Comparison of ENCODE assay signal across 19 mouse cellular contexts in genomic region chr4:82148129-82149064, GRCm38 (mm10).
DNase-seq lines count a peak whose midpoint lies in the region; ATAC-seq and TF ChIP-seq lines count a peak whose summit lies in the region.
"Had no signal": no experiment of that assay in that cellular context is flagged by ENCODE, and none has a peak within 500 bp of the region (broad histone marks: within the 10 kb centered on the region; RNA-seq: fewer than 3 reads in every experiment).

No protein-coding gene starts in this region.

- intact Hi-C loops in heart, postnatal 14 days (cut with DNase I): no loop called here

- H3K4me3 ChIP-seq in heart, embryonic 14.5 days (ENCODE audit: control insufficient read depth in 1 of 2, insufficient read depth in 1 of 2, low read depth in 1 of 2, low read length in 2 of 2): no peak overlapping the region
- H3K4me3 ChIP-seq in lung, embryonic 14.5 days (ENCODE audit: low read depth, low read length): no peak overlapping the region
- no peak overlapping the region for H3K4me3 ChIP-seq in lung, adult 2 months (replicated peaks; ENCODE audit: extremely low read depth, low read depth, low read length)
- H3K4me3 ChIP-seq in embryonic facial prominence, embryonic 10.5 days: no peak overlapping the region
- H3K4me3 ChIP-seq in stomach, embryonic 16.5 days (replicated peaks; ENCODE audit: low read length): no peak overlapping the region
- H3K4me3 ChIP-seq: embryonic facial prominence, embryonic 13.5 days; forebrain, embryonic 13.5 days; gastrocnemius, adult 2 months; layer of hippocampus, adult 2 months; neural tube, embryonic 12.5 days had no signal

- peak overlapping the region; percentile 74 to 75 for H3K27ac ChIP-seq in heart, embryonic 14.5 days (replicated peaks in 1 of 2; ENCODE audit: control insufficient read depth in 1 of 2, insufficient read depth in 1 of 2, low read depth in 2 of 2, low read length in 2 of 2)
- 0 out of 2 replicates have a peak overlapping the region, but pooled peaks have one; percentile 7 for H3K27ac ChIP-seq in lung, embryonic 14.5 days (ENCODE audit: low read depth)
- H3K27ac ChIP-seq in embryonic facial prominence, embryonic 10.5 days (replicated peaks): peak overlapping the region; percentile 57
- H3K27ac ChIP-seq in stomach, embryonic 16.5 days (ENCODE audit: low read length): 0 out of 2 replicates have a peak overlapping the region, but pooled peaks have one; percentile 18
- H3K27ac ChIP-seq: embryonic facial prominence, embryonic 13.5 days; forebrain, embryonic 13.5 days; gastrocnemius, adult 2 months; layer of hippocampus, adult 2 months; macrophage; neural tube, embryonic 12.5 days had no signal

- no peaks in the 10 kb centered on the region for H3K27me3 ChIP-seq in heart, embryonic 14.5 days (ENCODE audit: control insufficient read depth, insufficient read depth, low read length)
- H3K27me3 ChIP-seq in lung, embryonic 14.5 days (ENCODE audit: insufficient read depth, low read length): no peaks in the 10 kb centered on the region
- no peaks in the 10 kb centered on the region for H3K27me3 ChIP-seq in embryonic facial prominence, embryonic 10.5 days (replicated peaks; ENCODE audit: low read depth, poor library complexity, severe bottlenecking)
- no peaks in the 10 kb centered on the region for H3K27me3 ChIP-seq in stomach, embryonic 16.5 days (ENCODE audit: control insufficient read depth, insufficient read depth, low read length)
- H3K27me3 ChIP-seq: embryonic facial prominence, embryonic 13.5 days; forebrain, embryonic 13.5 days; neural tube, embryonic 12.5 days had no signal

- no peak for TF ChIP-seq CTCF in lung, embryonic 14.5 days (IDR thresholded peaks at IDR 0.05; ENCODE audit: low read depth)
- TF ChIP-seq CTCF in lung, adult 2 months (IDR thresholded peaks at IDR 0.05; ENCODE audit: insufficient read depth, low read length): no peak

- 22% methylated on average over 6 of the region's 6 CpGs for WGBS in heart, embryonic 14.5 days
- 45% methylated on average over 6 of the region's 6 CpGs for WGBS in lung, embryonic 14.5 days
- WGBS in lung, adult 2 months: 69% methylated on average over 6 of the region's 6 CpGs
- WGBS in embryonic facial prominence, embryonic 10.5 days: 25% methylated on average over 6 of the region's 6 CpGs
- 44% methylated on average over 6 of the region's 6 CpGs for WGBS in stomach, embryonic 16.5 days

- no peak overlapping the region for H3K4me2 ChIP-seq in heart, embryonic 14.5 days (ENCODE audit: low read length)
- no peak overlapping the region for H3K4me2 ChIP-seq in lung, embryonic 14.5 days
- H3K4me2 ChIP-seq in stomach, embryonic 16.5 days (ENCODE audit: low read depth, low read length): no peak overlapping the region
- H3K4me2 ChIP-seq: embryonic facial prominence, embryonic 13.5 days; forebrain, embryonic 13.5 days; liver, embryonic 11.5 days; neural tube, embryonic 12.5 days had no signal

- no peak for ATAC-seq in heart, embryonic 14.5 days (ENCODE audit: insufficient number of reproducible peaks, insufficient read depth, low FRiP score, low read depth)
- ATAC-seq in lung, embryonic 14.5 days (ENCODE audit: insufficient read depth): peak; percentile 38; the same call in 1 of the 2 replicates
- ATAC-seq in stomach, embryonic 16.5 days (ENCODE audit: insufficient read depth, low FRiP score): no peak
- ATAC-seq: activated CD4-positive, CD25-positive, alpha-beta regulatory T cell, adult 4 months; forebrain, embryonic 13.5 days; intestine, embryonic 16.5 days; midbrain, embryonic 16.5 days had no signal

- H3K9ac ChIP-seq in heart, embryonic 14.5 days (ENCODE audit: low read length): no peak overlapping the region
- H3K9ac ChIP-seq in lung, embryonic 14.5 days: no peak overlapping the region
- no peak overlapping the region for H3K9ac ChIP-seq in stomach, embryonic 16.5 days (ENCODE audit: low read length)
- H3K9ac ChIP-seq: embryonic facial prominence, embryonic 13.5 days; forebrain, embryonic 13.5 days; neural tube, embryonic 12.5 days had no signal

- no peaks in the 10 kb centered on the region for H3K36me3 ChIP-seq in heart, embryonic 14.5 days (ENCODE audit: control insufficient read depth, insufficient read depth, low read length)
- no peaks in the 10 kb centered on the region for H3K36me3 ChIP-seq in lung, embryonic 14.5 days (ENCODE audit: insufficient read depth)
- no peaks in the 10 kb centered on the region for H3K36me3 ChIP-seq in embryonic facial prominence, embryonic 10.5 days (replicated peaks)
- no peaks in the 10 kb centered on the region for H3K36me3 ChIP-seq in stomach, embryonic 16.5 days (ENCODE audit: control insufficient read depth, insufficient read depth, low read length)
- H3K36me3 ChIP-seq: embryonic facial prominence, embryonic 13.5 days; neural tube, embryonic 12.5 days had no signal

- no peak for DNase-seq in heart, postnatal 14 days
- peak; percentile 43 for DNase-seq in lung, embryonic 14.5 days
- DNase-seq in lung, adult 2 months: no peak
- peak; percentile 63 for DNase-seq in embryonic facial prominence, embryonic 10.5 days (ENCODE audit: low spot score)
- no peak for DNase-seq in thymus, postnatal 25 days
- DNase-seq: cerebellum, adult 18-20 months; gastrocnemius, adult 2 months; spleen, adult 18-20 months had no signal

- H3K9me3 ChIP-seq in heart, embryonic 14.5 days (ENCODE audit: control insufficient read depth, low read length): no peaks in the 10 kb centered on the region
- no peaks in the 10 kb centered on the region for H3K9me3 ChIP-seq in lung, embryonic 14.5 days (ENCODE audit: low read depth, low read length)
- no peaks in the 10 kb centered on the region for H3K9me3 ChIP-seq in embryonic facial prominence, embryonic 10.5 days
- no peaks in the 10 kb centered on the region for H3K9me3 ChIP-seq in stomach, embryonic 16.5 days (replicated peaks; ENCODE audit: control insufficient read depth, low read length)
- H3K9me3 ChIP-seq: embryonic facial prominence, embryonic 13.5 days; forebrain, embryonic 13.5 days; neural tube, embryonic 12.5 days had no signal

- no peak for TF ChIP-seq POLR2A in lung, adult 2 months (IDR thresholded peaks at IDR 0.05; ENCODE audit: borderline replicate concordance, extremely low read depth, low read depth, low read length)

- peaks cover 6 to 10% of the 10 kb centered on the region in 2 experiments; a peak in 3 of 4 replicates for H3K4me1 ChIP-seq in heart, embryonic 14.5 days (ENCODE audit: control insufficient read depth in 2 of 2, insufficient read depth in 2 of 2, low read length in 2 of 2)
- H3K4me1 ChIP-seq in lung, embryonic 14.5 days (ENCODE audit: insufficient read depth): no peaks in the 10 kb centered on the region; the same call in 1 of the 2 replicates
- H3K4me1 ChIP-seq in lung, adult 2 months (ENCODE audit: control insufficient read depth, insufficient read depth, low read length): no peaks in the 10 kb centered on the region
- peaks cover 22% of the 10 kb centered on the region for H3K4me1 ChIP-seq in embryonic facial prominence, embryonic 10.5 days
- 0 out of 2 replicates have a peak, but pooled peaks cover 4% of the 10 kb centered on the region for H3K4me1 ChIP-seq in stomach, embryonic 16.5 days (ENCODE audit: control insufficient read depth, insufficient read depth, low read length)
- H3K4me1 ChIP-seq: forebrain, embryonic 13.5 days; neural tube, embryonic 12.5 days had no signal

Comparison
In these comparisons a context has a peak if more than half of its experiments do, and no peak if none do; other contexts are left out.
1. DNase-seq: peak in lung, embryonic 14.5 days (single experiment) and embryonic facial prominence, embryonic 10.5 days (single experiment); none in heart, postnatal 14 days (0 of 2), lung, adult 2 months (single experiment) and thymus, postnatal 25 days (single experiment).
2. H3K27ac ChIP-seq: peak in every context shown above with its lines; median percentile 74 in heart, embryonic 14.5 days; 57 in embryonic facial prominence, embryonic 10.5 days; 18 in stomach, embryonic 16.5 days; 7 in lung, embryonic 14.5 days.